Mouse (Mus musculus) olfactory bulb, adult 2 months (tissue): ENCODE measurements around the gene Hist1h2bq.

ENCODE experiments used
- CTCF ChIP-seq: fragments of 200-500 bp; IDR thresholded peaks from 2 replicates; pipeline ENCODE4 v1.5.1; 2012; ENCODE audit warnings: low read depth, mild to moderate bottlenecking, low read length, moderate library complexity; ENCODE audit not compliant: insufficient read depth
- POLR2A ChIP-seq: fragments of 200-500 bp; IDR thresholded peaks from 2 replicates; pipeline ENCODE4 v1.6.1; 2012; ENCODE audit warnings: mild to moderate bottlenecking, low read depth, low read length, moderate library complexity; ENCODE audit not compliant: insufficient read depth

DNA sequence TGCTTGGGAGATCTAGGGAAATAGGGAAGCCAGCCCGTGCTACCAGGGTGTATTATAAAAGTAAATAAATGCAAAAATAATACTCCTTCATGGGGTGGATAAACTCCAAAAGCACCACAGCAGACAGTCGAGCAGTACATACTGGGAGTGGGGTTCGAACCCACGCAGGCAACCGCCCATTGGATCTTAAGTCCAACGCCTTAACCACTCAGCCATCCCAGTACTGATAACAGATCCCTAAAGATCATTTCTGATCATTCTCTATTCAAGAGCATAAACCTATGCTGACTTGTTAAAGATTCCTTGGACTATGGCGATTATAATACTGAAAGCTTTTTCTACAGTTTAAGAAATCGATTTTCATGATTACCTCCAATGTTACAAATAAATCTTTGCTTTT is 37.9 kb upstream of the Hist1h2bq start:
- TF ChIP-seq CTCF = no peak
- TF ChIP-seq POLR2A = no peak
